Mouse (Mus musculus) gonadal fat pad, adult 2 months (tissue): Measurements from ENCODE around the gene Rab19. TPM values are rescaled to one million over a fixed set of nuclear protein-coding genes. Genes with fewer than 3 reads are reported as not detected.
"Not testable (repeated sequence)": the region's sequence is repeated elsewhere in the genome, so short reads cannot be mapped to it uniquely, and the experiment has no call there.

ENCODE experiments used
- DNase-seq: peaks from one replicate; pipeline ENCODE4 v3.0.0-alpha.2; 2012; ENCODE audit warnings: low read depth
- polyA plus RNA-seq: library from polyadenylated mRNA; depleted of rRNA; stranded (reverse); fragments of >200 nt; gene quantifications from 2 replicates; pipeline ENCODE4 v1.2.3, GENCODE M21; 2012

Gene Rab19
- polyA plus RNA-seq, 1 experiment, result 3.8 TPM

GRCm38 (mm10) chr6:39379749-39380148 lies 1.2 kb upstream of the Rab19 start:
- no peak for DNase-seq

- no peak for DNase-seq
Measured at GRCm38 (mm10) chr6:39380276-39380675, 699 bp upstream of the Rab19 start.

- no peak for DNase-seq
Measured at GRCm38 (mm10) chr6:39389988-39390387, 9.0 kb downstream of the Rab19 start.

- DNase-seq, result no peak
Measured at GRCm38 (mm10) chr6:39395471-39395870, 14.5 kb downstream of the Rab19 start.

GRCm38 (mm10) chr6:39395916-39396315 lies 14.9 kb downstream of the Rab19 start:
- no peak for DNase-seq

GRCm38 (mm10) chr6:39397046-39397445 lies 16.1 kb downstream of the Rab19 start:
- no peak for DNase-seq

GRCm38 (mm10) chr6:39398342-39398741 lies 17.4 kb downstream of the Rab19 start:
- no peak for DNase-seq

GRCm38 (mm10) chr6:39400343-39400742 lies 19.4 kb downstream of the Rab19 start:
- no peak for DNase-seq

- DNase-seq, result no peak
Measured at GRCm38 (mm10) chr6:39403136-39403535, 22.2 kb downstream of the Rab19 start.

GRCm38 (mm10) chr6:39406480-39406879 lies 25.5 kb downstream of the Rab19 start:
- DNase-seq, result no peak

- DNase-seq, result no peak
Measured at GRCm38 (mm10) chr6:39414106-39414505, 33.1 kb downstream of the Rab19 start.

- DNase-seq, result no peak
Measured at GRCm38 (mm10) chr6:39415762-39416161, 34.8 kb downstream of the Rab19 start.

GRCm38 (mm10) chr6:39416654-39417053 lies 35.7 kb downstream of the Rab19 start:
- DNase-seq, result not testable (repeated sequence)

- no peak for DNase-seq
Measured at GRCm38 (mm10) chr6:39419386-39419850, 38.4 kb downstream of the Rab19 start.

- no peak for DNase-seq
Measured at GRCm38 (mm10) chr6:39419851-39420721, 39.1 kb downstream of the Rab19 start, which contains the start of gene Mkrn1. Mkrn1 (minus strand) TSS chr6:39420462.

- DNase-seq, result no peak
Measured at GRCm38 (mm10) chr6:39420867-39421266, 39.9 kb downstream of the Rab19 start.

GRCm38 (mm10) chr6:39423130-39423551 lies 42.2 kb downstream of the Rab19 start:
- no peak for DNase-seq

- no peak for DNase-seq
Measured at GRCm38 (mm10) chr6:39423686-39424085, 42.7 kb downstream of the Rab19 start.

- DNase-seq, result no peak
Measured at GRCm38 (mm10) chr6:39425181-39425580, 44.2 kb downstream of the Rab19 start.

GRCm38 (mm10) chr6:39426725-39427124 lies 45.8 kb downstream of the Rab19 start:
- no peak for DNase-seq

GRCm38 (mm10) chr6:39427276-39428003 lies 46.5 kb downstream of the Rab19 start:
- DNase-seq, result no peak

GRCm38 (mm10) chr6:39429007-39429788 lies 48.2 kb downstream of the Rab19 start:
- DNase-seq, result no peak
